ENCODE assay signal across 30 mouse cellular contexts in genomic region chr2:105200152-105200551, GRCm38 (mm10). TPM values are rescaled to one million over a fixed set of nuclear protein-coding genes. Genes with fewer than 3 reads are reported as not detected.
DNase-seq lines count a peak whose midpoint lies in the region; ATAC-seq and TF ChIP-seq lines count a peak whose summit lies in the region.
"Had no signal": no experiment of that assay in that cellular context is flagged by ENCODE, and none has a peak within 500 bp of the region (broad histone marks: within the 10 kb centered on the region; RNA-seq: fewer than 3 reads in every experiment).

No protein-coding gene starts in this region.

- H3K27ac ChIP-seq in kidney, adult 2 months (ENCODE audit: insufficient read depth, low read depth, low read length), result no peak overlapping the region
- no peak overlapping the region for H3K27ac ChIP-seq in embryonic facial prominence, embryonic 10.5 days (replicated peaks)
- H3K27ac ChIP-seq in hindbrain, embryonic 14.5 days, result no peak overlapping the region
- H3K27ac ChIP-seq: hindbrain, embryonic 10.5 days; liver, embryonic 12.5 days; midbrain, embryonic 12.5 days; neural tube, embryonic 13.5 days had no signal

- no peak overlapping the region for H3K4me3 ChIP-seq in kidney, adult 2 months (ENCODE audit: insufficient read depth, low read depth, low read length)
- H3K4me3 ChIP-seq in embryonic facial prominence, embryonic 10.5 days, result no peak overlapping the region
- H3K4me3 ChIP-seq in hindbrain, embryonic 14.5 days (replicated peaks; ENCODE audit: low read length), result no peak overlapping the region
- H3K4me3 ChIP-seq: erythroblast, embryonic 14.5 days; hindbrain, embryonic 10.5 days; liver, embryonic 12.5 days; midbrain, embryonic 12.5 days; myocyte; neural tube, embryonic 13.5 days had no signal

- no peak overlapping the region for H3K9ac ChIP-seq in hindbrain, embryonic 14.5 days
- H3K9ac ChIP-seq: liver, embryonic 12.5 days; liver, postnatal 0 days; midbrain, embryonic 12.5 days; neural tube, embryonic 13.5 days had no signal

- H3K4me1 ChIP-seq in kidney, adult 2 months (ENCODE audit: control insufficient read depth, insufficient read depth, low read length), result no peaks in the 10 kb centered on the region
- H3K4me1 ChIP-seq in embryonic facial prominence, embryonic 10.5 days, result peaks cover 7% of the 10 kb centered on the region; the same call in 1 of the 2 replicates
- no peaks in the 10 kb centered on the region for H3K4me1 ChIP-seq in hindbrain, embryonic 14.5 days (replicated peaks; ENCODE audit: control insufficient read depth, insufficient read depth, low read length)
- H3K4me1 ChIP-seq: hindbrain, embryonic 10.5 days; liver, embryonic 12.5 days; midbrain, embryonic 12.5 days had no signal

- H3K4me2 ChIP-seq in hindbrain, embryonic 14.5 days (replicated peaks), result no peak overlapping the region
- H3K4me2 ChIP-seq: liver, embryonic 12.5 days; midbrain, embryonic 12.5 days; neural tube, embryonic 13.5 days had no signal

- H3K36me3 ChIP-seq in kidney, adult 2 months (ENCODE audit: control insufficient read depth, insufficient read depth, low read length), result no peaks in the 10 kb centered on the region
- no peaks in the 10 kb centered on the region for H3K36me3 ChIP-seq in embryonic facial prominence, embryonic 10.5 days (replicated peaks)
- H3K36me3 ChIP-seq in hindbrain, embryonic 14.5 days (replicated peaks; ENCODE audit: control insufficient read depth, insufficient read depth), result no peaks in the 10 kb centered on the region
- H3K36me3 ChIP-seq: hindbrain, embryonic 10.5 days; liver, embryonic 12.5 days; midbrain, embryonic 12.5 days; neural tube, embryonic 13.5 days had no signal

- no peak for TF ChIP-seq POLR2A in kidney, adult 2 months (IDR thresholded peaks at IDR 0.05; ENCODE audit: low read depth, low read length)

- ATAC-seq in hindbrain, embryonic 14.5 days (ENCODE audit: low FRiP score), result no peak
- ATAC-seq: CD4-positive, CD25-positive, alpha-beta regulatory T cell, adult 4 months; forebrain, embryonic 16.5 days; hindbrain, embryonic 16.5 days; liver, embryonic 12.5 days; liver, postnatal 0 days had no signal

- TF ChIP-seq CTCF in kidney, adult 2 months (conservative IDR thresholded peaks at IDR 0.05; ENCODE audit: insufficient read depth, insufficient read length, low read depth, low read length), result no peak

- 24% methylated on average over 8 of the region's 8 CpGs for WGBS in kidney, adult 2 months
- 28% methylated on average over 8 of the region's 8 CpGs for WGBS in embryonic facial prominence, embryonic 10.5 days
- WGBS in hindbrain, embryonic 14.5 days, result 65% methylated on average over 8 of the region's 8 CpGs

- H3K9me3 ChIP-seq in embryonic facial prominence, embryonic 10.5 days, result no peaks in the 10 kb centered on the region
- H3K9me3 ChIP-seq in hindbrain, embryonic 14.5 days (ENCODE audit: control insufficient read depth, low read length), result no peaks in the 10 kb centered on the region
- H3K9me3 ChIP-seq: hindbrain, embryonic 10.5 days; liver, embryonic 12.5 days; midbrain, embryonic 12.5 days; neural tube, embryonic 13.5 days had no signal

- no peaks in the 10 kb centered on the region for H3K27me3 ChIP-seq in kidney, adult 2 months (replicated peaks; ENCODE audit: control insufficient read depth, insufficient read depth, low read length)
- H3K27me3 ChIP-seq in embryonic facial prominence, embryonic 10.5 days (replicated peaks; ENCODE audit: low read depth, poor library complexity, severe bottlenecking), result no peaks in the 10 kb centered on the region
- no peaks in the 10 kb centered on the region for H3K27me3 ChIP-seq in hindbrain, embryonic 14.5 days (ENCODE audit: control insufficient read depth, insufficient read depth, low read length)
- H3K27me3 ChIP-seq: liver, embryonic 12.5 days; midbrain, embryonic 12.5 days; neural tube, embryonic 13.5 days had no signal

- peak; percentile 40 for DNase-seq in kidney, adult 2 months
- DNase-seq in kidney, postnatal 4 days, result no peak
- DNase-seq in kidney, postnatal 36 days, result peak; percentile 18 to 26
- no peak for DNase-seq in kidney, postnatal 14 days
- DNase-seq in embryonic facial prominence, embryonic 10.5 days (ENCODE audit: low spot score), result peak; percentile 12
- no peak for DNase-seq in heart, adult 18-20 months
- DNase-seq in hindbrain, embryonic 14.5 days (ENCODE audit: low spot score), result no peak
- DNase-seq: adrenal gland, postnatal 25 days; cerebellum, adult 11-12 months; cerebellum, adult 9-11 months; gastrocnemius, postnatal 10 days; heart, postnatal 14 days; kidney, adult 9 months; liver, postnatal 0 days; lung, postnatal 36 days; right cerebral cortex, postnatal 14 days had no signal

RNA-seq across cellular contexts. Expression of gene Them7, which starts 24.0 kb away (rescaled TPM):
- polyA plus RNA-seq in kidney, adult 2 months (2012; rRNA removed), result 241 and 309 TPM in 2 replicates
- polyA plus RNA-seq in embryonic facial prominence, embryonic 10.5 days (2016; fragmentation: Nextera tagmentation; extraction: Ambion mirVana), result 0.37 and 0.57 TPM in 2 replicates
- 1 to 10 TPM; 2.0 to 3.3 TPM for total RNA-seq in heart, adult 18-20 months (2021)
- not detected in 2 replicates for polyA plus RNA-seq in hindbrain, embryonic 14.5 days (2014; fragmentation: Nextera tagmentation; extraction: Ambion mirVana)
- total RNA-seq: gastrocnemius, postnatal 10 days; layer of hippocampus, adult 8-10 months; layer of hippocampus, postnatal 25 days; left cerebral cortex, postnatal 36 days; midbrain, postnatal 0 days had no signal
- polyA plus RNA-seq: CD4-positive, CD25-positive, alpha-beta regulatory T cell, adult 4 months; erythroblast, embryonic 14.5 days; forebrain, embryonic 16.5 days; midbrain, postnatal 0 days; myocyte; neural tube, embryonic 13.5 days; small intestine, adult 2 months had no signal

Comparison
In these comparisons a context has a peak if more than half of its experiments do, and no peak if none do; other contexts are left out.
1. DNase-seq: peak in kidney, adult 2 months (single experiment), kidney, postnatal 36 days (2 of 2) and embryonic facial prominence, embryonic 10.5 days (single experiment); none in kidney, postnatal 4 days (0 of 2), kidney, postnatal 14 days (single experiment), heart, adult 18-20 months (0 of 2) and hindbrain, embryonic 14.5 days (single experiment).
2. RNA of gene Them7, which starts 24.0 kb away (polyA plus RNA-seq): 241 to 309 TPM in kidney, adult 2 months; 0.37 to 0.57 TPM in embryonic facial prominence, embryonic 10.5 days and not detected in hindbrain, embryonic 14.5 days; every median in the first group is over 100 times any median in the second.